Mouse (Mus musculus) C2C12 (cell line): ENCODE data around the gene Nck2. TPM values are rescaled to one million over a fixed set of nuclear protein-coding genes. Genes with fewer than 3 reads are reported as not detected.

Source experiments
- H3K27me3 ChIP-seq: one replicate; pipeline ENCODE4 v1.6.1; 2011; ENCODE audit not compliant: control insufficient read depth, insufficient read depth, insufficient read length
- H3K36me3 ChIP-seq: one replicate; pipeline ENCODE4 v1.6.1; 2011; ENCODE audit not compliant: control insufficient read depth, insufficient read depth
- H3K4me3 ChIP-seq: one replicate; pipeline ENCODE4 v1.5.1; 2011; ENCODE audit warnings: mild to moderate bottlenecking, control low read depth; ENCODE audit not compliant: poor library complexity, insufficient read depth, severe bottlenecking
- H3K79me2 ChIP-seq: one replicate; pipeline ENCODE4 v1.6.1; 2011; ENCODE audit not compliant: control insufficient read depth, insufficient read depth
- H3K79me3 ChIP-seq: one replicate; pipeline ENCODE4 v1.6.1; 2011; ENCODE audit warnings: low read depth, control low read depth
- H3ac ChIP-seq: one replicate; pipeline ENCODE3; 2011; ENCODE audit warnings: low read depth; ENCODE audit not compliant: control insufficient read depth, insufficient read length
- CEBPB ChIP-seq: IDR thresholded peaks from one replicate; pipeline ENCODE4 v1.6.1; 2011; ENCODE audit warnings: low read depth, mild to moderate bottlenecking, control low read depth, moderate library complexity
- CTCF ChIP-seq: IDR thresholded peaks from one replicate; pipeline ENCODE4 v1.5.1; 2011; ENCODE audit not compliant: control insufficient read depth, insufficient read depth, insufficient read length
- FOSL1 ChIP-seq: IDR thresholded peaks from one replicate; pipeline ENCODE4 v1.8.0; 2011; ENCODE audit warnings: mild to moderate bottlenecking, low read length; ENCODE audit not compliant: poor library complexity, insufficient read depth, severe bottlenecking
- MAX ChIP-seq: IDR thresholded peaks from one replicate; pipeline ENCODE4 v1.6.1; 2011; ENCODE audit warnings: mild to moderate bottlenecking, control low read depth
- MYOD1 ChIP-seq: IDR thresholded peaks from one replicate; pipeline ENCODE4 v1.6.1; 2011; ENCODE audit warnings: low read depth; ENCODE audit not compliant: control insufficient read depth, insufficient read length
- MYOG ChIP-seq: IDR thresholded peaks from one replicate; pipeline ENCODE4 v1.6.1; 2011; ENCODE audit not compliant: control insufficient read depth, insufficient read length; ENCODE audit errors: extremely low read depth
- USF1 ChIP-seq: IDR thresholded peaks from one replicate; pipeline ENCODE4 v1.6.1; 2011; ENCODE audit warnings: low read depth, mild to moderate bottlenecking, control low read depth, moderate library complexity
- polyA plus RNA-seq: library from polyadenylated mRNA; unstranded; fragments of >200 nt; fragmentation: generic; extraction: Trizol; gene quantifications from one replicate; pipeline ENCODE4 v1.2.1, GENCODE M21; 2012; ENCODE audit warnings: missing spikeins

Nck2 gene
- polyA plus RNA-seq, 1 experiment, result 18.0 TPM

GRCm38 (mm10) chr1:43486956-43487722, 42.8 kb downstream of the Nck2 start:
- Histone ChIP-seq H3ac (no peak overlapping the region), H3K36me3 (no peaks in the 10 kb centered on the region), H3K27me3 (no peaks in the 10 kb centered on the region), H3K79me2 (peaks cover 92% of the 10 kb centered on the region), H3K79me3 (peaks cover 31% of the 10 kb centered on the region), H3K4me3 (no peak overlapping the region)
- TF ChIP-seq MYOG (no peak), USF1 (no peak), CTCF (no peak), MAX (no peak), MYOD1 (no peak), CEBPB (no peak), FOSL1 (no peak)

- H3ac ChIP-seq, result no peak overlapping the region
- no peak overlapping the region for H3K4me3 ChIP-seq
- H3K27me3 ChIP-seq, result no peaks in the 10 kb centered on the region
- no peak for TF ChIP-seq FOSL1
- no peak for TF ChIP-seq CEBPB
- TF ChIP-seq USF1, result no peak
- no peak for TF ChIP-seq MAX
- TF ChIP-seq MYOD1, result no peak
- TF ChIP-seq CTCF, result no peak
- TF ChIP-seq MYOG, result no peak
- no peaks in the 10 kb centered on the region for H3K36me3 ChIP-seq
- peaks cover 30% of the 10 kb centered on the region for H3K79me3 ChIP-seq
- peaks cover 78% of the 10 kb centered on the region for H3K79me2 ChIP-seq
Measured at GRCm38 (mm10) chr1:43489311-43489710, 44.9 kb downstream of the Nck2 start.

- Histone ChIP-seq H3K36me3 (no peaks in the 10 kb centered on the region), H3K4me3 (no peak overlapping the region), H3K27me3 (no peaks in the 10 kb centered on the region), H3ac (no peak overlapping the region), H3K79me3 (peaks cover 32% of the 10 kb centered on the region), H3K79me2 (peaks cover 76% of the 10 kb centered on the region)
- no peak for TF ChIP-seq MYOG
- TF ChIP-seq CTCF, result no peak
- TF ChIP-seq CEBPB, result no peak
- TF ChIP-seq MYOD1, result no peak
- no peak for TF ChIP-seq FOSL1
- TF ChIP-seq USF1, result no peak
- TF ChIP-seq MAX, result no peak
Measured at GRCm38 (mm10) chr1:43491506-43492269, 47.3 kb downstream of the Nck2 start.

GRCm38 (mm10) chr1:43492803-43493437, 48.5 kb downstream of the Nck2 start:
- H3K27me3 ChIP-seq, result no peaks in the 10 kb centered on the region
- no peak overlapping the region for H3ac ChIP-seq
- H3K79me2 ChIP-seq, result peaks cover 70% of the 10 kb centered on the region
- peaks cover 33% of the 10 kb centered on the region for H3K79me3 ChIP-seq
- TF ChIP-seq MYOD1 (no peak), MYOG (no peak), CEBPB (no peak), USF1 (no peak), MAX (no peak), FOSL1 (no peak), CTCF (no peak)
- H3K4me3 ChIP-seq, result no peak overlapping the region
- H3K36me3 ChIP-seq, result no peaks in the 10 kb centered on the region

- no peak overlapping the region for H3ac ChIP-seq
- no peaks in the 10 kb centered on the region for H3K36me3 ChIP-seq
- peaks cover 33% of the 10 kb centered on the region for H3K79me3 ChIP-seq
- TF ChIP-seq USF1, result no peak
- TF ChIP-seq MYOG, result no peak
- TF ChIP-seq MAX, result no peak
- TF ChIP-seq CTCF, result no peak
- no peak for TF ChIP-seq FOSL1
- no peak for TF ChIP-seq CEBPB
- no peak for TF ChIP-seq MYOD1
- H3K79me2 ChIP-seq, result peaks cover 67% of the 10 kb centered on the region
- H3K4me3 ChIP-seq, result no peak overlapping the region
- H3K27me3 ChIP-seq, result no peaks in the 10 kb centered on the region
Measured at GRCm38 (mm10) chr1:43496051-43496450, 51.7 kb downstream of the Nck2 start.

- H3K36me3 ChIP-seq, result no peaks in the 10 kb centered on the region
Measured at GRCm38 (mm10) chr1:43496993-43497392, 52.6 kb downstream of the Nck2 start.

More at GRCm38 (mm10) chr1:43496993-43497392, 52.6 kb downstream of the Nck2 start:
- TF ChIP-seq FOSL1 (no peak), MAX (no peak), USF1 (no peak), MYOD1 (no peak), CEBPB (no peak), MYOG (no peak), CTCF (no peak)
- H3K79me3 ChIP-seq, result peaks cover 40% of the 10 kb centered on the region
- H3ac ChIP-seq, result no peak overlapping the region
- H3K79me2 ChIP-seq, result peaks cover 70% of the 10 kb centered on the region
- no peak overlapping the region for H3K4me3 ChIP-seq
- H3K27me3 ChIP-seq, result no peaks in the 10 kb centered on the region
